In genomic region chr2:30981790-30982513, GRCm38 (mm10) we compare ENCODE assay signal across 7 mouse cellular contexts. TPM values are rescaled to one million over a fixed set of nuclear protein-coding genes. Genes with fewer than 3 reads are reported as not detected.
A peak's percentile ranks its signal among the peaks of the same experiment; 100 is the strongest.
DNase-seq lines count a peak whose midpoint lies in the region; ATAC-seq lines count a peak whose summit lies in the region.

Gene BC005624, minus strand, starts transcription at chr2:30982201.
Gene Usp20, plus strand, starts transcription at chr2:30982279.

- peak within 1 kb of the TSS; percentile 67 for H3K4me3 ChIP-seq in embryonic facial prominence, embryonic 11.5 days (ENCODE audit: low read depth, low read length)
- peak within 1 kb of the TSS; percentile 88 for H3K4me3 ChIP-seq in limb, embryonic 10.5 days
- H3K4me3 ChIP-seq in midbrain, embryonic 13.5 days (replicated peaks): peak within 1 kb of the TSS; percentile 87

- under 1% methylated on average over 65 of the region's 66 CpGs for WGBS in embryonic facial prominence, embryonic 11.5 days
- under 1% methylated on average over 66 of the region's 66 CpGs for whole genome bisulfite sequencing in limb, embryonic 10.5 days
- WGBS in midbrain, embryonic 13.5 days: under 1% methylated on average over 66 of the region's 66 CpGs

- no peaks in the 10 kb centered on the region for H3K4me1 ChIP-seq in embryonic facial prominence, embryonic 11.5 days (ENCODE audit: control insufficient read depth, insufficient read depth, low read length)
- peaks cover 32% of the 10 kb centered on the region for H3K4me1 ChIP-seq in limb, embryonic 10.5 days
- H3K4me1 ChIP-seq in midbrain, embryonic 13.5 days (replicated peaks): peaks cover 33% of the 10 kb centered on the region

- ATAC-seq in embryonic facial prominence, embryonic 11.5 days (replicated peaks; ENCODE audit: insufficient number of reproducible peaks, low FRiP score, low TSS enrichment, low read depth): peak; percentile 97
- peak; percentile 90 for ATAC-seq in granulocyte monocyte progenitor cell, adult 5-6 weeks (replicated peaks; ENCODE audit: poor library complexity, severe bottlenecking)
- peak; percentile 99 for ATAC-seq in midbrain, embryonic 13.5 days

- H3K9me3 ChIP-seq in embryonic facial prominence, embryonic 11.5 days (replicated peaks; ENCODE audit: control insufficient read depth, low read length): no peaks in the 10 kb centered on the region
- no peaks in the 10 kb centered on the region for H3K9me3 ChIP-seq in limb, embryonic 10.5 days (replicated peaks)
- no peaks in the 10 kb centered on the region for H3K9me3 ChIP-seq in midbrain, embryonic 13.5 days

- H3K9ac ChIP-seq in embryonic facial prominence, embryonic 11.5 days (replicated peaks; ENCODE audit: low read length): peak within 1 kb of the TSS; percentile 57
- H3K9ac ChIP-seq in midbrain, embryonic 13.5 days (replicated peaks): peak within 1 kb of the TSS; percentile 78

- no peaks in the 10 kb centered on the region; the same call in 1 of the 2 replicates for H3K36me3 ChIP-seq in embryonic facial prominence, embryonic 11.5 days (replicated peaks; ENCODE audit: control insufficient read depth, insufficient read depth, low read depth, low read length)
- peaks cover 32% of the 10 kb centered on the region for H3K36me3 ChIP-seq in limb, embryonic 10.5 days
- peaks cover 32% of the 10 kb centered on the region for H3K36me3 ChIP-seq in midbrain, embryonic 13.5 days

- H3K27me3 ChIP-seq in embryonic facial prominence, embryonic 11.5 days (ENCODE audit: control insufficient read depth, insufficient read depth, low read length): no peaks in the 10 kb centered on the region
- no peaks in the 10 kb centered on the region for H3K27me3 ChIP-seq in limb, embryonic 10.5 days (ENCODE audit: low read depth, poor library complexity, severe bottlenecking)
- no peaks in the 10 kb centered on the region for H3K27me3 ChIP-seq in midbrain, embryonic 13.5 days

- H3K27ac ChIP-seq in embryonic facial prominence, embryonic 11.5 days (replicated peaks; ENCODE audit: low read depth, low read length): no peak within 1 kb of the TSS
- peak within 1 kb of the TSS; percentile 77 for H3K27ac ChIP-seq in limb, embryonic 10.5 days
- H3K27ac ChIP-seq in midbrain, embryonic 13.5 days: peak within 1 kb of the TSS; percentile 76

- peak within 1 kb of the TSS; percentile 67 for H3K4me2 ChIP-seq in embryonic facial prominence, embryonic 11.5 days (ENCODE audit: low read depth, low read length)
- peak within 1 kb of the TSS; percentile 82 for H3K4me2 ChIP-seq in midbrain, embryonic 13.5 days (replicated peaks)

- DNase-seq in adrenal gland, postnatal 14 days: peak; percentile 100
- peak; percentile 100 for DNase-seq in embryonic facial prominence, embryonic 11.5 days (ENCODE audit: low spot score)
- peak; percentile 100 for DNase-seq in kidney, adult 11 months
- DNase-seq in limb, embryonic 10.5 days (ENCODE audit: low spot score): peak; percentile 98
- DNase-seq in spleen, adult 12 weeks (ENCODE audit: low spot score): peak; percentile 100

RNA-seq across cellular contexts. Expression of gene BC005624, which starts in this region (rescaled TPM):
- 33.0 and 37.0 TPM in 2 replicates for total RNA-seq in adrenal gland, postnatal 14 days (2021)
- 54.0 and 58.8 TPM in 2 replicates for polyA plus RNA-seq in embryonic facial prominence, embryonic 11.5 days (2014; fragmentation: Nextera tagmentation; extraction: Ambion mirVana)
- 35.9 and 42.6 TPM in 2 replicates for total RNA-seq in granulocyte monocyte progenitor cell, adult 5-6 weeks (2014; fragmentation: Nextera tagmentation)
- total RNA-seq in granulocyte monocyte progenitor cell, adult 5-6 weeks (2017): 60.0 and 61.0 TPM in 2 replicates
- 47.1 and 50.5 TPM in 2 replicates for polyA plus RNA-seq in limb, embryonic 10.5 days (2016; fragmentation: Nextera tagmentation; extraction: Ambion mirVana)
- 88.8 and 92.8 TPM in 2 replicates for polyA plus RNA-seq in midbrain, embryonic 13.5 days (2015; fragmentation: Nextera tagmentation; extraction: Ambion mirVana)

RNA-seq across cellular contexts. Expression of gene Usp20, which starts in this region (rescaled TPM):
- total RNA-seq in adrenal gland, postnatal 14 days (2021): 17.4 and 23.5 TPM in 2 replicates
- 9.3 and 10.4 TPM in 2 replicates for polyA plus RNA-seq in embryonic facial prominence, embryonic 11.5 days (2014; fragmentation: Nextera tagmentation; extraction: Ambion mirVana)
- 5.2 and 10.0 TPM in 2 replicates for total RNA-seq in granulocyte monocyte progenitor cell, adult 5-6 weeks (2014; fragmentation: Nextera tagmentation)
- 2.2 and 5.5 TPM in 2 replicates for total RNA-seq in granulocyte monocyte progenitor cell, adult 5-6 weeks (2017)
- 10.9 and 18.1 TPM in 2 replicates for polyA plus RNA-seq in limb, embryonic 10.5 days (2016; fragmentation: Nextera tagmentation; extraction: Ambion mirVana)
- polyA plus RNA-seq in midbrain, embryonic 13.5 days (2015; fragmentation: Nextera tagmentation; extraction: Ambion mirVana): 42.5 and 47.9 TPM in 2 replicates
